Mouse (Mus musculus): ENCODE data around the gene S100a14.

DNA sequence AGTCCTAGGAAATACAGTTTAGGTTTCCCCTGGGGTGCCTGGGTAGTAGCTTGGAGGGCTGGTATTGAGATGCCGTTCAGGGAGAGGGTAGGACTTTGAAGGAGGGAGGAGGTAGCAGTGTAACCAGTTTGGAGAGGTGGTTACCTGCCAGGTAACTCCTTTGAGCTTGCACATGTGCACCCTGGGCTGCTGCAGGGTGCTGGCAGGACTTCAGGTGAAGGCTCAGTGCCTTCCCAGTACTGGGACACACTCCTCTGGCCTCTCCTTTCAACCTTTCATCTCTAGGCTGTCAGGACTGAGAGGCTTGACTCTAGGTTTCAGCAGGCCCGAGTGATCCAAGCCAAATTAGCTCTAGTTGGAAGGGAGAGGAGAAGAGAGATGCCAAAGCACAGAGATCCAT, 580 bp upstream of the S100a14 start:
- no peak for TF ChIP-seq POLR2A (IDR thresholded peaks at IDR 0.05; ENCODE audit: borderline replicate concordance, control insufficient read depth, low read depth, low read length)
- no peak for TF ChIP-seq CTCF (IDR thresholded peaks at IDR 0.05; ENCODE audit: control insufficient read depth, insufficient read depth, low read length)
